Mouse (Mus musculus): ENCODE results near the gene Rorc. TPM values are rescaled to one million over a fixed set of nuclear protein-coding genes. Genes with fewer than 3 reads are reported as not detected.

Rorc gene
- polyA plus RNA-seq, 1 experiment from 2014 or later: 5.4 TPM

- DNase-seq (peak; percentile 91), ATAC-seq (peak; percentile 100)
- peak within 1 kb of the TSS; percentile 35; the same call in 1 of the 2 replicates for H3K9ac ChIP-seq (replicated peaks)
- no peaks in the 10 kb centered on the region for H3K9me3 ChIP-seq (ENCODE audit: low read length)
- H3K27me3 ChIP-seq (ENCODE audit: insufficient read depth, low read length): no peaks in the 10 kb centered on the region
- peak within 1 kb of the TSS; percentile 53 for H3K4me3 ChIP-seq (ENCODE audit: low read depth, low read length)
- peak within 1 kb of the TSS; percentile 86 for H3K4me2 ChIP-seq (ENCODE audit: low read depth, low read length)
- TF ChIP-seq CTCF (IDR thresholded peaks at IDR 0.05; ENCODE audit: low read depth) (peak; percentile 24; the same call in 1 of the 2 replicates), EP300 (IDR thresholded peaks at IDR 0.05; ENCODE audit: low read depth) (no peak)
- WGBS (ENCODE audit: insufficient replicate concordance): 8% methylated on average over 52 of the region's 52 CpGs
- H3K36me3 ChIP-seq (replicated peaks; ENCODE audit: insufficient read depth, low read length): no peaks in the 10 kb centered on the region
- H3K27ac ChIP-seq (ENCODE audit: low read depth): 0 out of 2 replicates have a peak within 1 kb of the TSS, but pooled peaks have one; percentile 11
- peaks cover 12% of the 10 kb centered on the region for H3K4me1 ChIP-seq (ENCODE audit: insufficient read depth)
Measured at GRCm38 (mm10) chr3:94413031-94413679, 40.6 kb downstream of the Rorc start, which contains the start of gene Tdrkh. Gene Tdrkh, plus strand, starts transcription at chr3:94413273.

DNA sequence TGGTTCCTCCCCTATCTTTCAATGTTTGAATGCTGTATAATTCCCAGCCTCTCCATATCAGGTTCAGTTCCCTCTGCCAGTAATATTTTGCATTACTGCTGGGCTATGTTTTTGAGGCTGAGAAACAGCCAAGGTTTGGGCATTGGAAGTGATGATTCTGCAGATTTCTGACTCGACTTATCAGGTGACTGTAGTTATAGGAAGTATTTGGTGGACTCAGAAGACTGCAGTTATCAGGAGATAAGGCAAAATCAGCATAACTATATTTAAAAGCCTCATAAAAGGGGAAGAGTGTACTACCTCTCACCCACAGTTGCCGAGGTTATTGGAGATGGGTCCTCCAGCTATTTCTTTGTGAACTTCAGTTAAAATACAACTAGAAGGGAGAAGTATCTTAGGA lies 58.4 kb downstream of the Rorc start:
- no peak for DNase-seq

DNA sequence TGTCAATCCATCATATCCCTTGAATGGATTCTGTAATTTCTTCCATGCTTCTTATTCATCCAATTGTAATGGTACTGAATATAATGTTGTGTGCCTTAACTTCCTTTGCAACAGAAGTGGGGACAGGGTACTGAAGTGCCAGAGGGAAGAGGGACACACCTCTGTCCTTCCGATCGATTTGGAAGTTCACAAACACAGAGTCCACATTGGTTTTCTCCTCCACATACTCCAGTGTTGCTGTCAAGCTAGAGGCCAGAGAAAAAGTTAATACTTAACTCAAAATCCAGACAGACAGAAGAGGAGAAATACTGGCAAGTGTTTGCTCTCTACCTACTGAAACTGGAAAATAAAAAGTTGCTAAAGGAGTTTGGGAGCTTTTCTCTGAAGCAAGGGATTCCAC lies 61.7 kb downstream of the Rorc start:
- Histone ChIP-seq H3K4me2 (ENCODE audit: low read depth, low read length) (no peak overlapping the region), H3K27me3 (ENCODE audit: insufficient read depth, low read length) (no peaks in the 10 kb centered on the region), H3K27ac (ENCODE audit: low read depth) (peak overlapping the region; percentile 11; the same call in 1 of the 2 replicates), H3K9me3 (ENCODE audit: low read length) (no peaks in the 10 kb centered on the region), H3K4me1 (ENCODE audit: insufficient read depth) (peaks cover 3% of the 10 kb centered on the region; the same call in 1 of the 2 replicates), H3K4me3 (ENCODE audit: low read depth, low read length) (no peak overlapping the region), H3K36me3 (replicated peaks; ENCODE audit: insufficient read depth, low read length) (no peaks in the 10 kb centered on the region), H3K9ac (replicated peaks) (no peak overlapping the region)
- WGBS (ENCODE audit: insufficient replicate concordance): 54% methylated on average over 2 of the region's 2 CpGs
- ATAC-seq (peak; percentile 62; the same call in 1 of the 2 replicates), DNase-seq (no peak)
- TF ChIP-seq EP300 (IDR thresholded peaks at IDR 0.05; ENCODE audit: low read depth) (no peak), CTCF (IDR thresholded peaks at IDR 0.05; ENCODE audit: low read depth) (no peak)

More for the DNA sequence above, 58.4 kb downstream of the Rorc start:
- no peak for TF ChIP-seq EP300 (IDR thresholded peaks at IDR 0.05; ENCODE audit: low read depth)
- TF ChIP-seq CTCF (IDR thresholded peaks at IDR 0.05; ENCODE audit: low read depth): no peak
- no peaks in the 10 kb centered on the region for H3K36me3 ChIP-seq (replicated peaks; ENCODE audit: insufficient read depth, low read length)
- 22% methylated on average over 2 of the region's 2 CpGs for WGBS (ENCODE audit: insufficient replicate concordance)
- H3K27me3 ChIP-seq (ENCODE audit: insufficient read depth, low read length): no peaks in the 10 kb centered on the region
- ATAC-seq: no peak
- peaks cover 3% of the 10 kb centered on the region; the same call in 1 of the 2 replicates for H3K4me1 ChIP-seq (ENCODE audit: insufficient read depth)
- no peak overlapping the region for H3K9ac ChIP-seq (replicated peaks)
- H3K4me3 ChIP-seq (ENCODE audit: low read depth, low read length): no peak overlapping the region
- H3K9me3 ChIP-seq (ENCODE audit: low read length): no peaks in the 10 kb centered on the region
- H3K4me2 ChIP-seq (ENCODE audit: low read depth, low read length): no peak overlapping the region
- H3K27ac ChIP-seq (ENCODE audit: low read depth): no peak overlapping the region

DNA sequence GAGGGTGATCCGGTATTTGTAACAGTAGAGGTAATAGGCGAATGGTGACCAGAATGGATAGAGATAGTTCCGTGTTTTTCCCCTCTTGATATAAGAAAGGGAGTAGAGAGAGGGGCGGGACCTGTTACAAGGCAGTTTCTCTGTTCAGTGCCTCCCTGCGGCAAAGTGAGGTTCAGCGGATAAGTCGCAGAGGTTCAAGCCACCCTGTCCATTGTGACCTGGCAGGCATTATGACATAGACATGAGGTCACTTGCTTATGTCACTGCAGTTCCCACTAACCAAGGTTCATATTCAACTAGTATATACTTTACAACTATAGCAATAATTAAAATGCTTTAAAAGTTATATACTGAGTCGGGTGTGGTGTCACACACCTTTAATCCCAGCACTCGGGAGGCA lies 63.8 kb downstream of the Rorc start:
- no peak overlapping the region for H3K4me3 ChIP-seq (ENCODE audit: low read depth, low read length)
- H3K27me3 ChIP-seq (ENCODE audit: insufficient read depth, low read length): no peaks in the 10 kb centered on the region
- no peaks in the 10 kb centered on the region for H3K9me3 ChIP-seq (ENCODE audit: low read length)
- H3K4me2 ChIP-seq (ENCODE audit: low read depth, low read length): no peak overlapping the region
- ATAC-seq: no peak
- TF ChIP-seq EP300 (IDR thresholded peaks at IDR 0.05; ENCODE audit: low read depth) (no peak), CTCF (IDR thresholded peaks at IDR 0.05; ENCODE audit: low read depth) (no peak)
- no peak for DNase-seq
- 80% methylated on average over 9 of the region's 9 CpGs for WGBS (ENCODE audit: insufficient replicate concordance)
- no peak overlapping the region for H3K9ac ChIP-seq (replicated peaks)
- H3K27ac ChIP-seq (ENCODE audit: low read depth): no peak overlapping the region
- H3K36me3 ChIP-seq (replicated peaks; ENCODE audit: insufficient read depth, low read length): no peaks in the 10 kb centered on the region
- peaks cover 3% of the 10 kb centered on the region; the same call in 1 of the 2 replicates for H3K4me1 ChIP-seq (ENCODE audit: insufficient read depth)

GRCm38 (mm10) chr3:94441182-94441581 lies 68.6 kb downstream of the Rorc start:
- Histone ChIP-seq H3K4me1 (ENCODE audit: insufficient read depth) (peaks cover 11% of the 10 kb centered on the region), H3K4me2 (ENCODE audit: low read depth, low read length) (no peak overlapping the region), H3K4me3 (ENCODE audit: low read depth, low read length) (no peak overlapping the region), H3K27ac (ENCODE audit: low read depth) (no peak overlapping the region), H3K9me3 (ENCODE audit: low read length) (no peaks in the 10 kb centered on the region), H3K9ac (replicated peaks) (no peak overlapping the region), H3K36me3 (replicated peaks; ENCODE audit: insufficient read depth, low read length) (peaks cover 9% of the 10 kb centered on the region), H3K27me3 (ENCODE audit: insufficient read depth, low read length) (no peaks in the 10 kb centered on the region)
- ATAC-seq (no peak), DNase-seq (no peak)
- TF ChIP-seq EP300 (IDR thresholded peaks at IDR 0.05; ENCODE audit: low read depth): no peak
- peak; percentile 49 for TF ChIP-seq CTCF (IDR thresholded peaks at IDR 0.05; ENCODE audit: low read depth)
- WGBS (ENCODE audit: insufficient replicate concordance): 43% methylated on average over 3 of the region's 3 CpGs

DNA sequence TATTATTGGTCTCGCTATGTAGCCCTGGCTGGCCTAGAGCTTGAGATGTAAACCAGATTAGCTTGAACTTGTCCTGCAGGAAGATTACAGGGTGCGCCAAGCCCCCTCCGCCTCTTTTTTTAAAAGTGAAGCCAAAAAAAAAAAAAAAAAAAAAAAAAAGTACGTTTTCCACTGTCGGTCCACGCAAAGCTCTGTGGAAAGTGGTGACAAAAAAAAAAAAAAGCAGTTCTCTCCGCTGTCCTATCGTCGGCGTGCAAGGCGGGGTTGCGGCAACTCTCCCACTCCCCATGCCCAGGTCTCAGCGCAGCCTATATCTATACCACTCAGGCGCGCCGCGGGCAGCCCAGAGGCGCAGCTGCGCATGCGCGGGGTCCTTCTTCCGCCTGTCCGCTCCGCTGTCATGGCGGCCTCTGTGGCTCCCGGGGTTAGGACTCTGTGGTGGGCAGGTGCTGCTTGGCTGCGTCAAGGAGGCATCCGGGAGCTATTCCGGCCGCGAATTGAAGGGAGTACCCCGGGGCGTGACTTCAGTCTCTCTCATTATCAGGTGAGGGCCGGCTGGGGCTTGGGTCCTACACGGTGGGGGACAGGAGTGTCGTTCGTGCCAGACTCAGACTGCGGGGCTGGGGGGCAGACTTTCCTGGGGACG lies 70.5 kb downstream of the Rorc start, which contains the start of gene Mrpl9:
Gene Mrpl9 (plus strand): TSS at position 368 of the 646 bp plus-strand sequence.
- Histone ChIP-seq H3K4me1 (ENCODE audit: insufficient read depth) (peaks cover 11% of the 10 kb centered on the region), H3K4me2 (ENCODE audit: low read depth, low read length) (peak within 1 kb of the TSS; percentile 92), H3K9ac (replicated peaks) (peak within 1 kb of the TSS; percentile 95), H3K27ac (ENCODE audit: low read depth) (peak within 1 kb of the TSS; percentile 83), H3K36me3 (replicated peaks; ENCODE audit: insufficient read depth, low read length) (peaks cover 26% of the 10 kb centered on the region), H3K4me3 (ENCODE audit: low read depth, low read length) (peak within 1 kb of the TSS; percentile 89), H3K9me3 (ENCODE audit: low read length) (no peaks in the 10 kb centered on the region), H3K27me3 (ENCODE audit: insufficient read depth, low read length) (no peaks in the 10 kb centered on the region)
- TF ChIP-seq CTCF (IDR thresholded peaks at IDR 0.05; ENCODE audit: low read depth) (no peak), EP300 (IDR thresholded peaks at IDR 0.05; ENCODE audit: low read depth) (no peak)
- ATAC-seq (peak; percentile 99), DNase-seq (peak; percentile 96)
- under 1% methylated on average over 39 of the region's 39 CpGs for WGBS (ENCODE audit: insufficient replicate concordance)

Measured in liver, postnatal 0 days (tissue).